In the genomic region with DNA sequence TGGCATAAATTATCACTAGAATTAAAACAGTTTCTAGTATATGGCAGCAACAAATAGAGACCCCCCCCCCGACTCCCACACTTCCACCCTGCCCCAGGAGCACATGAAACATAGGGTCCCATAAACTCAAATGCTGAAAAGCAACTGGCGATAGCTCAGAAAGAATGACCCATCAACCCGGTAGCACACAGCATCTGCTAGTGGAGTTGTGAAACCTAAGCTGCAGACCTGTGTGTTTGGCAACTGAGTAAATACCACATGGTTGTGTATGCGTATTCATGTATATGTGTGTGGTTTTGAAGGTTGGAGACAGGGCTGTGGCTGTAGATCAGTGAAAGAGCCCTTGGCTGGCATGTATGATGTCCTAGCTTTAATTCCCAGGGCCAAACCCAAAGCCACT, we compare ENCODE assay signal across 19 mouse cellular contexts. TPM values are rescaled to one million over a fixed set of nuclear protein-coding genes. Genes with fewer than 3 reads are reported as not detected.
DNase-seq lines count a peak whose midpoint lies in the region; ATAC-seq lines count a peak whose summit lies in the region.
"Had no signal": no experiment of that assay in that cellular context is flagged by ENCODE, and none has a peak within 500 bp of the region (broad histone marks: within the 10 kb centered on the region; RNA-seq: fewer than 3 reads in every experiment).

No protein-coding gene starts in this region.

- no peak for DNase-seq in liver, embryonic 13.5 days
- DNase-seq in urinary bladder, postnatal 4 days (ENCODE audit: low spot score in 2 of 2): no peak
- DNase-seq in left cerebral cortex, postnatal 25 days (ENCODE audit: low spot score in 2 of 2): no peak
- DNase-seq: adrenal gland, adult 8-10 months; adrenal gland, postnatal 36 days; B cell, adult 2 months; cerebellum, adult 2 months; cerebellum, postnatal 10 days; forebrain, postnatal 0 days; gastrocnemius, postnatal 14 days had no signal

- 57% methylated on average over 4 of the region's 4 CpGs for WGBS in liver, embryonic 13.5 days (ENCODE audit: insufficient replicate concordance)
- WGBS in liver, embryonic 12.5 days (ENCODE audit: insufficient replicate concordance): 61% methylated on average over 4 of the region's 4 CpGs
- 51% methylated on average over 4 of the region's 4 CpGs for WGBS in liver, embryonic 15.5 days (ENCODE audit: insufficient replicate concordance)

- H3K36me3 ChIP-seq in liver, embryonic 13.5 days: no peaks in the 10 kb centered on the region
- no peaks in the 10 kb centered on the region for H3K36me3 ChIP-seq in liver, embryonic 12.5 days
- no peaks in the 10 kb centered on the region for H3K36me3 ChIP-seq in liver, embryonic 15.5 days (replicated peaks)
- H3K36me3 ChIP-seq: embryonic facial prominence, embryonic 10.5 days; G1E; heart, embryonic 13.5 days; hindbrain, embryonic 13.5 days had no signal

- no peak overlapping the region for H3K4me2 ChIP-seq in liver, embryonic 13.5 days
- no peak overlapping the region for H3K4me2 ChIP-seq in liver, embryonic 12.5 days
- H3K4me2 ChIP-seq in liver, embryonic 15.5 days: no peak overlapping the region
- H3K4me2 ChIP-seq: forebrain, embryonic 13.5 days; heart, embryonic 13.5 days; hindbrain, embryonic 13.5 days had no signal

- H3K9me3 ChIP-seq in liver, embryonic 13.5 days (replicated peaks): no peaks in the 10 kb centered on the region
- no peaks in the 10 kb centered on the region for H3K9me3 ChIP-seq in liver, embryonic 12.5 days (replicated peaks)
- no peaks in the 10 kb centered on the region for H3K9me3 ChIP-seq in liver, embryonic 15.5 days (replicated peaks)
- H3K9me3 ChIP-seq: embryonic facial prominence, embryonic 10.5 days; forebrain, embryonic 13.5 days; G1E; heart, embryonic 13.5 days; hindbrain, embryonic 13.5 days had no signal

- H3K4me1 ChIP-seq in liver, embryonic 13.5 days (replicated peaks): peaks cover 24% of the 10 kb centered on the region
- H3K4me1 ChIP-seq in liver, embryonic 12.5 days: peaks cover 13% of the 10 kb centered on the region; the same call in 1 of the 2 replicates
- H3K4me1 ChIP-seq in liver, embryonic 15.5 days (replicated peaks): peaks cover 16% of the 10 kb centered on the region
- H3K4me1 ChIP-seq: forebrain, embryonic 13.5 days had no signal

- H3K4me3 ChIP-seq in liver, embryonic 13.5 days (replicated peaks): no peak overlapping the region
- H3K4me3 ChIP-seq in liver, embryonic 12.5 days: no peak overlapping the region
- no peak overlapping the region for H3K4me3 ChIP-seq in liver, embryonic 15.5 days (replicated peaks)
- H3K4me3 ChIP-seq: embryonic facial prominence, embryonic 10.5 days; forebrain, embryonic 13.5 days; heart, embryonic 13.5 days; hindbrain, embryonic 13.5 days had no signal

- no peak overlapping the region for H3K9ac ChIP-seq in liver, embryonic 13.5 days
- no peak overlapping the region for H3K9ac ChIP-seq in liver, embryonic 12.5 days
- H3K9ac ChIP-seq in liver, embryonic 15.5 days: no peak overlapping the region
- H3K9ac ChIP-seq: forebrain, embryonic 13.5 days; forebrain, postnatal 0 days; heart, embryonic 13.5 days; hindbrain, embryonic 13.5 days had no signal

- ATAC-seq in liver, embryonic 13.5 days (ENCODE audit: low read depth): peak; percentile 39; the same call in 1 of the 2 replicates
- no peak; the same call in 1 of the 2 replicates for ATAC-seq in liver, embryonic 12.5 days
- peak; percentile 40; the same call in 1 of the 2 replicates for ATAC-seq in liver, embryonic 15.5 days (ENCODE audit: insufficient read depth)
- 0 out of 2 replicates have a peak, but pooled peaks have one; percentile 8 for ATAC-seq in megakaryocyte, adult 5-6 weeks (ENCODE audit: poor library complexity, severe bottlenecking)
- ATAC-seq: CD4-positive, CD25-positive, alpha-beta regulatory T cell, adult 4 months; forebrain, embryonic 13.5 days; forebrain, postnatal 0 days had no signal

- intact Hi-C loops in left cerebral cortex, postnatal 25 days (cut with DNase I): no loop called here

- no peaks in the 10 kb centered on the region for H3K27me3 ChIP-seq in liver, embryonic 13.5 days
- H3K27me3 ChIP-seq in liver, embryonic 12.5 days (replicated peaks): no peaks in the 10 kb centered on the region
- H3K27me3 ChIP-seq in liver, embryonic 15.5 days: no peaks in the 10 kb centered on the region
- H3K27me3 ChIP-seq: forebrain, embryonic 13.5 days; heart, embryonic 13.5 days; hindbrain, embryonic 13.5 days had no signal

- peak overlapping the region; percentile 53 for H3K27ac ChIP-seq in liver, embryonic 13.5 days
- H3K27ac ChIP-seq in liver, embryonic 12.5 days: no peak overlapping the region
- peak overlapping the region; percentile 63 for H3K27ac ChIP-seq in liver, embryonic 15.5 days (replicated peaks)
- H3K27ac ChIP-seq: embryonic facial prominence, embryonic 10.5 days; forebrain, embryonic 13.5 days; heart, embryonic 13.5 days; hindbrain, embryonic 13.5 days had no signal

RNA-seq across cellular contexts. Expression of gene Selenop, which starts 37.3 kb away (rescaled TPM):
- polyA plus RNA-seq in liver, embryonic 13.5 days (2015; fragmentation: Nextera tagmentation; extraction: Ambion mirVana): 279 and 342 TPM in 2 replicates
- 231 and 245 TPM in 2 replicates for polyA plus RNA-seq in liver, embryonic 12.5 days (2016; fragmentation: Nextera tagmentation; extraction: Ambion mirVana)
- polyA plus RNA-seq in liver, embryonic 15.5 days (2015; fragmentation: Nextera tagmentation; extraction: Ambion mirVana): 703 and 863 TPM in 2 replicates
- total RNA-seq in megakaryocyte, adult 5-6 weeks (2015): 413 and 446 TPM in 2 replicates
- total RNA-seq in megakaryocyte, adult 5-6 weeks (2017): 238 and 252 TPM in 2 replicates
- total RNA-seq in left cerebral cortex, postnatal 25 days (2021): 100 to 1,000 TPM; 309 to 364 TPM
- polyA plus RNA-seq: G1E had no signal
